Mouse (Mus musculus): ENCODE measurements around the gene Ncoa5.

DNA sequence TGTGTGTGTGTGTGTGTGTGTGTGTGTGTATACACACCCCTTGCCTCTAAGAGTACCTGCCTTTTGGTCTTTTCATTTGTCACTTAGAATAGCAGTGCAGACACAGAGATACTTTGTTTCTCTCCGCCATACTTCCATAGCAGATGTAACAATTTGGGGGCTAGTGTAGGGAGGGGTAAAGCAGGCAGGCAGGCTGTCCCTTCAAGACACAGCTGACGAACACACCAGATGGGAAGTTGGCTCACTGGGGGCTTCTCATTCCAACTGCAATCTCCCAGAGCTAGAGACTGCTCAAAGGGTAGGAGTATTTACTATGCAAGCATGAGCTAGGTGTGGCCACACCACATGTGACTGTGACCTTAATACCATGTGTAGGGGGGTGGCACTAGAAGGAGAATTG is 34.1 kb upstream of the Ncoa5 start:
- TF ChIP-seq CTCF (IDR thresholded peaks at IDR 0.05; ENCODE audit: low read depth, low read length) (no peak), GATA1 (IDR thresholded peaks at IDR 0.05; ENCODE audit: borderline replicate concordance, low read length) (no peak), TAL1 (conservative IDR thresholded peaks at IDR 0.05; ENCODE audit: low read depth, low read length) (no peak), POLR2AphosphoS5 (IDR thresholded peaks at IDR 0.05; ENCODE audit: insufficient replicate concordance, low read depth, low read length) (no peak)

All from G1E (cell line).